Mouse (Mus musculus): Measurements from ENCODE around the gene Ankrd45.

DNA sequence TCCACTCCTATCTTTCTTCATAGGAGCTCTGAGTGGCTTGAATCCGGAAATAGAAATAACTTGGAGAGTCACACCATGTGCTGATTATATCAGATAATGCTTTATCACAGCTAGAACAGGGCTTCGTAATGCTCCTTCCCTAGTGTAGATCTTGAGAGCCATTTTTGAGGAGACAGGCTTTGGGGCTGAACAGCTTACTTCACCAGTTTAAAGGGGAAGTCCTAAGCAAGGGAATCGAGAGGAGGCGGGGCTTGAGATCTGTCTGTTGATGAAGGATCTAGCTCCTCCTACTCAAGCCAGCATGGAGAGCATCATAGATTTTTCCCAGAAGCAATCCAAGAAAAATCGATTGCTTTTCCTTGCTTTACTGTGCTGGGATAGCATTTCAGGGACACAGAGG is 57.4 kb downstream of the Ankrd45 start:
- TF ChIP-seq CTCF (IDR thresholded peaks at IDR 0.05; ENCODE audit: low read depth, low read length) (no peak), POLR2A (IDR thresholded peaks at IDR 0.05; ENCODE audit: borderline replicate concordance, low read depth, low read length) (no peak)
